Mouse (Mus musculus) gastrocnemius, adult 2 months (tissue): ENCODE results near the gene Ccdc57. TPM values are rescaled to one million over a fixed set of nuclear protein-coding genes. Genes with fewer than 3 reads are reported as not detected.

Source experiments
- DNase-seq: peaks from one replicate; pipeline ENCODE4 v3.0.0; 2022
- H3K27ac ChIP-seq: fragments of 200-600 bp; 2 replicates; pipeline ENCODE4 v1.8.1; 2022; ENCODE audit warnings: mild to moderate bottlenecking
- H3K4me3 ChIP-seq: fragments of 200-600 bp; 2 replicates; pipeline ENCODE4 v1.8.1; 2022; ENCODE audit warnings: mild to moderate bottlenecking, moderate library complexity
- CTCF ChIP-seq: fragments of 200-600 bp; IDR thresholded peaks from 2 replicates; pipeline ENCODE4 v1.8.1; 2022; ENCODE audit warnings: antibody characterized with exemption, mild to moderate bottlenecking, moderate library complexity
- intact Hi-C: fragments of 180-260 bp; cut with DNase I; formaldehyde crosslinking; loops from one replicate; pipeline ENCODE4 v1.15.1; 2025
- total RNA-seq, 2 experiments: library from RNA; stranded (reverse); gene quantifications; 2 replicates each; pipeline ENCODE4 v1.2.3; 2021

Ccdc57 gene
- total RNA-seq, 2 experiments from 2014 or later: 3.4 to 3.6 TPM

DNA sequence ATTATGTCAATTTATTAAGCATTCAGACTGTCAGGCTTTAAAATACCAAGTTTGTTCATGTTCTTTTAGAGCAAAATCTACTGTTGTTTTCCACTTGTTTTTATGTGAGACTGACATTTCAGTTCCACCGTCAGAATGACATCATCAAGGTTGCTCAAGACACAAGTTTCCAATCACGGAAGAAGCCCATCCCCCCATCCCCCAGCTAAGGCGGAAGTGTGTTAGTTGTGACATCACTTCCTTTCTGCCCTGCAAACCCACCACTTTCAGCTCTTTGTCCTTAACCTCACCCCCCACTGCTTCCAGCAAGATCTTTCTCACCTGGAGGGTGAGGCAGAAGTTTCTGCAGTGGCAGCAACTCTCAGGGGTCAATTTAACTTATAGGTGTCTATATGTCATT lies 16.2 kb downstream of the Ccdc57 start:
- TF ChIP-seq CTCF: no peak
- intact Hi-C loops: no loop called here
- H3K27ac ChIP-seq: no peak overlapping the region
- H3K4me3 ChIP-seq: no peak overlapping the region
- no peak for DNase-seq

DNA sequence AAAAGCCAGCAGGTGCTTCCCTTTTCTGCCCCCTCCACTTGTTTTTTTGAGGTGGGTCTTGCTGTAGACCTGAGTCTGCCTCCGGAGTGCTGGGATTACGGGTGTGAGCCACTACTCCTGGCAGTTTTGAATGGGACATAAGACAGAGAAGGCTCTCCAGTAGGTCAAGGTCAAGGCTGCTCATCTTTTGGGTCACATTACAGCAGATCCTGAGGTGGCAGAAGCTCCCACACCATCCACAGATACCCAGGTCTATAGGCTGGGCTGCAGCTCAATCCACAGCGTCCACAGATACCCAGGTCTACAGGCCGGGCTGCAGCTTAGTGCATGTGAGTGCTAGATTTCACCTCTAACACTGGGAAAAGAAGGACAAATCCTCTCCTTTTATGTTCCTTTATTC lies 18.9 kb downstream of the Ccdc57 start:
- no peak for DNase-seq
- intact Hi-C loops: no loop called here
- Histone ChIP-seq H3K4me3 (no peak overlapping the region), H3K27ac (no peak overlapping the region)
- no peak for TF ChIP-seq CTCF

DNA sequence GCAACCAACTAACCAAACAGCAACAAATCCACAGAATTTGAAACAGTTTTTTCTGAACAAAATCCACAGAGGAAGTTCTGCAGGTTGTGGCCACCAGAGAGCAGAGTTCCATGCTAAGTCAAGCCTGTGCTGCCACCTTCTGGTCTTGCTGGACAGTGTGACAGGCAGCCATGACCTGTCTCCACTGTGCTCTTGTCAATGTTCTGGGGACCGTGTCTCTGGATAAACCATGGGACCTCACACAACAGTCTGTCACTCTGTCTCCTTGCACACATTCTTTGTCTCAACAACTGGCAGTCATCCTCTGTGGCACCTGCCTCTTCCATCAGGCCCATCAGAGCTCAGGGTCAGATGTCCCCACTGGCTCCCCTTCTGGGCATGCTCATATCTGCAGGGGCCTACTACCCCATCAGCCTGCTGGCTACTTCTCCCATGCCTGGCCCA lies 27.2 kb downstream of the Ccdc57 start:
- no peak overlapping the region for H3K4me3 ChIP-seq
- TF ChIP-seq CTCF: no peak; the same call in none of the 2 replicates
- intact Hi-C loops: loop anchor here (2.0 to 10.0 kb wide), 2 partner anchors 79 to 135 kb away; no protein-coding TSS in a partner anchor
- DNase-seq: peak; percentile 79
- peak overlapping the region; percentile 51; the same call in 1 of the 2 replicates for H3K27ac ChIP-seq

DNA sequence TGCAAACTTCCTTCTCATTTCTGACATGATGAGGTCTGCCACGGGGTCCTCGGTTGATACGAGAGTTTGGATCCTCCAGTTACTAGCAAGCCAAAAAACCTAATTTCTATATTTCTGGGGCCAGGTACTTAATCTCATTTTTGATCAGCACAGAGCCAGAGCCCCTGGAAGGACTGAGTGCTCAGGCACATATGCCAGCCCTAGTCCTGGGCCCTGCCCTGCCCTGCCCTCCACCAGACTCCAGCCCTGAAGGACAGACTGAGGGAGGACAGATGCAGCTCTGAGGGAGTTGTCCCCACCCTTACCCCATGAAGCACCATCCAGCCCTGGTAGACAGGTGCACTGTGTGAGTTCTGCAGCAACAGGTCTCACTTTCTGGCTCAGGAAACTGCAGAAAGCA lies 28.1 kb downstream of the Ccdc57 start:
- intact Hi-C loops: loop anchor here (2.0 to 10.0 kb wide), 2 partner anchors 80 to 136 kb away; no protein-coding TSS in a partner anchor
- TF ChIP-seq CTCF: no peak
- no peak overlapping the region for H3K27ac ChIP-seq
- H3K4me3 ChIP-seq: no peak overlapping the region
- DNase-seq: no peak

DNA sequence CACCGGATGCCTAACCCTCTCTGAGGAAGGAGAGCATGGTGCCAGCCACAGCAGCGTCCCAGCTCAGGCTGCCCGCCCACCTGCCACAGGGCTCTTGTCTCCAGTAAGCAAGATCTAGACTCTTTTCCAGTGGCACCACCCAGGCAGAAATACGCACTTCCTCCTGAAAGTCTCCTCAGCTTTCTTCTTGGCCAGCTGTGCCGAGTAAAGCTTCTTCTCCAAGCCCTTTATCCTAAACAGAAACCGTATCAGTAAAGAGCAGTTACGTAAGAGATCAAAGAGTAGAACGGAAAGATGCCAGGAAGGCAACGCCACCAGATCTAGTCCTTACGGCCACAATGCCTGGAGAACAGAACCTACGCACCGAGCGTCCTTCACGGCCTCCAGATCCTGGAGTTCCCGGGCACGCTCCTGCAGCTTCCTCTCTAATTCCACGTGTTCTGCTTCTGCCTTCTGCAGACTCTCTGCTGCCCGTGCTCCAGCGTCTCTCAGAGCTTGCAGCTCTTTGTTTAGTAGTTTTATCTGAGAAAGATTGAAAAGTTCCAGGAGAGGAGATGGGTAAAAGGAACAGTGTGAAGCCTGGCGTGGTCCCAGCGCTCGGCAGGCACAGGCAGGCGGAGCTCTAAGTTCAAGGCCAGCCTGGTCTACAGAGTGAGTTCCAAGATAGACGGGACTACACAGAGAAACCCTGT lies 29.4 kb downstream of the Ccdc57 start:
- no peak for TF ChIP-seq CTCF
- H3K4me3 ChIP-seq: no peak overlapping the region
- intact Hi-C loops: loop anchor here (10.0 kb wide), 1 partner anchor 81 kb away; no protein-coding TSS in a partner anchor
- DNase-seq: no peak
- peak overlapping the region; percentile 24; the same call in 1 of the 2 replicates for H3K27ac ChIP-seq

DNA sequence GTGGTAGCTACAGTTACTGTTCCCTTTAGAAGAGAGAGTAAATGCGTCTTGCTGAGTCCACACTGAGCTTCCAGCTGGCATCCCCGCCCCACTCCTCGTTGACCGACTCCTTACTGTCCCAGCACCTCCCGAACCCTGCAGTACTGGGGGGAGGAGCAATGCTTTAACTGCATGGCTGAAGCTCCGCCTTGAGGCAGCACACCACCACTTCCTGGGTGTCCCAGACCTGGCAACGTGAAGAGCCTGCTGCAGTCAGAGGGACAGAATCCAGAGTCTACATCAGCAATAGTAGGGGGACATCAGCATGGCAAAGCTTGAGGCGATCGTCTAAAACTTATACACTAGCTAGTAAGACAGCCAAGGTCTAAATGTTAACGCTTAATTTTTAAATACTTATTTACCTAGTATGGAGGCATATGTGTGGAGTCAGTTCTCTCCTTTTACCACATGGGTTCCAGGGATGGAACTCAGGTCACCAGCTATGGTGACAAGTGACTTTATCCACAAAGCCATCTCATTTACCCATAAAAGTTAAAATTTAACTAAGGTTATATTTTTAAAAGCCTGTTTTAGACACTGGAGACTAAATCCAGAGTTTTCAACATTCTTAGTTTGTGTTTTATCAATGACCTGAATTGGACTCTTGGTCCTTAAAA lies 30.1 kb downstream of the Ccdc57 start:
- TF ChIP-seq CTCF: no peak
- intact Hi-C loops: loop anchor here (10.0 kb wide), 1 partner anchor 82 kb away; no protein-coding TSS in a partner anchor
- no peak overlapping the region for H3K27ac ChIP-seq
- peak; percentile 35 for DNase-seq
- no peak overlapping the region for H3K4me3 ChIP-seq

DNA sequence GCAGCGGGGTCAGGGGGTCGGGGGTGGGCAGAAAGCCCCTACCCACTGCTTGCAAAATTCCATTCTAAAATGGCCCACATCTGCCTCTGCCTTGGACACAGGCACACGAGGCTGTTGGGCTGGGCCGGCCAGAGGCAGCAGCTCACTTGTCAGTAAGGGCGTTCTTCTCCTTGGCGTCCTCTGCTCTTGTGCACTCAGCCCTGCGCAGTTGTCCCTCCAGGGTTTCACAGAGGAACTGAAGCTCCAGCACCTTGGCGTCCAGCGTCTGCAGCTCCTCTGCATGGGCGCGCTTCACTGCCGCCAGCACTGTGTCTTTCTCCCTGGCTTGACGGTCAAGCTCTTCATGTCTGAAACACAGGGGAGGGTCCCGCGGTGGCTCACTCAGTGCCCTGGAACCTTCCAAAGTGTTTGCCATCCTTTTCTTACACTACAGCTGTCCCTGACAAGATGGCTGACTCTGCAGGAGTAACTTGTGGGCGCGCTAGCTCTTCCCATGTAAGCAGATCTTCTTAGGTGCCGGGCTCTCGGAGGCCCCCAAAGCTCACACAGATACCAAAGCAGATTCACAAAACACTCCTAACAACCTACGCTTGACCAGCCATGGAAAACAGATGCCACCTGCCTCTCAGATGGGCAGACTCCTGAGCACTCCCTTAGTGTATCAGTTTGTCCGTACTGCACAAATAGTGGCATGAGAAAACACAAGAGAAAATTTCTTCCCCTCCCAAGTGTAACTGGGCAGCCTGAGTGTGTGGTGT lies 30.8 kb downstream of the Ccdc57 start:
- DNase-seq: no peak

DNA sequence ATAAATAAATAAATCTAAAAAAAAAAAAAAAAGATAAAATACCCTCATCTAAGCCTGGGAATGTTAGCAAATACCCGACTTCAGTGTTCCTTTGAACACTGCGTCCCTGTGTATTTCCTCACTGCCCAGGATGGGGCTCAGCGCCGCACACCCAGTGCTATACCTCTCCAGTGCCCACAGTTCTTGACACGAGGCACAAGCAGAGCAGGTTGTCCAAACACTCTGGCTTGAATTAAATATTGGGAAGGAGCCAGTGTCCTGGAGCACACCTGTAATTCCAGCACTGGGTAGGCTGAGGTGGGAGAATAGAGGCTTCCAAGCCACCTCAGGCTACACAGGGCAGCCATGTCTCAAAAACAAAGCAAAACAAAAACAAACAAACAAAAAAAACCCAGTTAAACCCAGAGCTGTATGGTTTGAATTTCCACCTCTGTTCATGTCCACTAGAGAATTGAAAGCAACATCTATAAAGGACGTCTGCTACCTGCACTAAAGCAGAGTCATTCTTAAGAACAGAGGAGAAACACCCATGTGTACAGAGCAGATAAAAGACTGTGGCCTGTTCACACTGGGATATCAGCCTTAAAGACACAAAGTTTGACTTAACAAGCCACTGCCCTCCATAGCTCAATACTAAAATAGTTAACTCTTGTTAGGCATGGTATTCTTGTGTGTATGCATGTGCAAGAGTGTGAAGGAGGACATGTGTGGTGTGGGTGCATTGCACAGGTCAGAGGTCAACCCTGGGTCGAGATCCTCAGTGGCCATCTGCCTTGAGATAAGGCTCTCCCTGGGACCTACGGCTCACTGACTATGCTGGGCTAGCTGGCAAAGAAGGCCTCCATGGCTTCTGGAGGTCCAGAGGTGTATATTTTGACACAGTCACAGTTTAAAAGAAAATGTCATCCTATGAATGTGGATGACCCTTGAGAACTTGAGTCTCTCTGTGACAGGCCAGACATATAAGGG lies 32.1 kb downstream of the Ccdc57 start:
- intact Hi-C loops: loop anchor here (10.0 kb wide), 1 partner anchor 84 kb away; no protein-coding TSS in a partner anchor
- TF ChIP-seq CTCF: no peak
- DNase-seq: no peak
- Histone ChIP-seq H3K27ac (no peak overlapping the region), H3K4me3 (no peak overlapping the region)

More for the DNA sequence above, 30.8 kb downstream of the Ccdc57 start:
- Histone ChIP-seq H3K4me3 (no peak overlapping the region), H3K27ac (no peak overlapping the region)
- no peak for TF ChIP-seq CTCF
- intact Hi-C loops: loop anchor here (10.0 kb wide), 1 partner anchor 83 kb away; no protein-coding TSS in a partner anchor

DNA sequence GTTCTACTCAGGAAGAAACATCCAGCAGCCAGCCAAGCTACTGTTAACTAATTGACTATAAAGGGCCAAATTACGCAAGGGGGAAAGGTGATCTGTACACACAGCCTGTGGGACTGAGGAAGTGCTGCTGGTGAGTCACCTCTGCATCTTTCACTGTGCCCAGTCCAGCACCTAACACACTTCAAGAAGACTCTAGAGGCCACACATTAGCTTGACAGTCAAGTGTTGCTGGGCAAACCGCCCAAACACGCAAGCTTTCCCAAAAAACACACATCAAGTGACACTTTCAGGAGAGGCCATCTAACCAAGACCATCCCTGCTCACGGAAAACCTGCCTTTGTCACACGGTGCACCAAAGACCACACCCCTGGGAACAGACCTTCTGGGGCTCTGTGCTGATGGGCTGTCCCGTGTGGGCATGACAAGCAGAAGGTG lies 34.5 kb downstream of the Ccdc57 start:
- Histone ChIP-seq H3K27ac (no peak overlapping the region), H3K4me3 (no peak overlapping the region)
- DNase-seq: no peak
- intact Hi-C loops: no loop called here
- TF ChIP-seq CTCF: no peak

DNA sequence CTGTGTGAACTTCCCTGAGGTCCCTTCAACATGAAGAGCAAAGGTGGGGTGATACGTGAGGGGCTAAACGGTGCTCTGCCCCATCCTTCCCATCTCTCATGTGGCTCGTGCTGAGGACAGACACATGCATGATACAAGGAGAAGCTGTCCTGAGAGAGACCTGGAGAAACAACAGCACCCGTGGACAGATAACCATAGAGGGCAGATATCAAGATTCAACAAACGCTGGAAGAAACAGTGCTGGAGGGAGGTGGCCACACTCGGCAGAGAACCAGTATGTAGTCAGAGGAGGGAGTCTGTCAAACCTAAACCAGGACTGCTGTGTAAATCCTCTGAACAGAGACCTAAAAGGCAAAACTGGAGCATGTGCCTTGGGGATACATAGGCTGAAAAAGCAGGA lies 37.2 kb downstream of the Ccdc57 start:
- TF ChIP-seq CTCF: no peak
- no peak for DNase-seq
- Histone ChIP-seq H3K27ac (no peak overlapping the region), H3K4me3 (no peak overlapping the region)
- intact Hi-C loops: no loop called here

DNA sequence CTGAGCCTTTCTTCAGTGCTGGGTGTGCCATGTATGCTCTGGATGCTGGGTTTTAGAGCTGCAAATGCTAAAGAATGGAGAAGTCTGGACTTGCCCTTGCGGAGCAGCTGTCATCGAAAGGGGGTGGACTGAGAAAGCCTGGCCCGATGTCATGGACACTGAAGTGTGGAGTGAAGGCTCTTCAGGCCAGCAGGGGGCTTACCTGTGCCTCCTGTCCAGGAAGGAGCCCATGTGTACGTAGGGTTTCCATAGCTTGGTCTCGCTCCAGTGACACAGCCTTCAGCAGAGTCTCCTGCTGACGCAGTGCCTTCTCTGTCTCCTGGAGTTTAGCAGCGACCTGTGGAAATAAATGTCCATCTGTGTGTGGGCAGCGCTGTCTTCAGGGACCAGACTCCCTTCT lies 38.3 kb downstream of the Ccdc57 start:
- no peak for DNase-seq
- no peak overlapping the region for H3K27ac ChIP-seq
- no peak for TF ChIP-seq CTCF
- intact Hi-C loops: no loop called here
- no peak overlapping the region for H3K4me3 ChIP-seq

DNA sequence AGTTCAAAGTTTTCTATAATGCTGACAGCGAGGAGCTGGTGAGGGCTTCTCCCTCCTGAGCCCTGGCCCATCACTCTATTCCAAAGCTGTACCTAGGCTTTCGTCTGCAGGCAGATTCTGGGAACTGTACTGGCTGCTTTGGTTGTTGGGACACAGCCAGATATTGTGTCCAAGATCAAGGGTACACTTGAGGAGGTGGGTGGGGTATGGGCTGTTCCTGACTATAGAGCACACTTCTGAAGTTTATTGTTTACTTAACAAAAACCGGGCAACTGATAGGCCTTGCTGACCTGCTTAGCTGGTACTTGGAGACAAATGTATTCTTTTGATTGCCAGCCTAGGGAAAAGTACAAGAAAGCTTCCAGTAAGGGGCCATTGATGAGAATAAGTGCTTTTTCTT lies 43.5 kb downstream of the Ccdc57 start:
- no peak for DNase-seq
- no peak overlapping the region for H3K4me3 ChIP-seq
- intact Hi-C loops: no loop called here

More for the DNA sequence above, 43.5 kb downstream of the Ccdc57 start:
- H3K27ac ChIP-seq: peak overlapping the region; percentile 77
- no peak for TF ChIP-seq CTCF
